Mouse (Mus musculus): ENCODE data around the gene Bcor. TPM values are rescaled to one million over a fixed set of nuclear protein-coding genes. Genes with fewer than 3 reads are reported as not detected.

Bcor gene
- polyA plus RNA-seq, 1 experiment from 2014 or later = 20.2 TPM

DNA sequence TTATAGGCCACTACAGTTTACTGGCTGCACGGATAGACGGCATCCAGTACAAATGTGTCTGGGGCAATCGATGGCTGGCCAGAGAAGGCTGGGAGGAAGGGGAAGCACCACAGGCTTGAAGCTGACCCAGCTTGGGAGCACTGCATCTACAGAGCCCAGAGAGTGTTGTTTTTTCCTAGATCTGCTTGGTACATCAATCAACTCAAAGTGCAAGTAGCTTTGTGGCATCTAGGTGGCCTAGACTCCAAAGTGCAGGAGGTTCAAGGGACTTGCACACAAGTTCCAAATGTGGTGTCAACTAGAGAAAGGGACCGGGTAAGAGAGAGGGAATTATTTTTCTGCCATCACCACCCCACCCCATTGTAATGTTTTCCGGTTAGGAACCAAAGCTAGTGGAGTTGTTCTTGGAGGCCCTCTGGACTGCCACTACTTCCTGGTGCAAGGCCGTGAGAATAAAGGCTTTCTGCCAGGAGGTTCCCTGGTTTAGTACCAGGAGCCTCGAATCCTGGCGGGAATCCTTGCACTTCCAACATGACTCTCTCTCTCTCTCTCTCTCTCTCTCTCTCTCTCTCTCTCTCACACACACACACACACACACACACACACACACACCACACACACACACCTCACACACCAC, 27.5 kb downstream of the Bcor start:
- Histone ChIP-seq H3K36me3 (ENCODE audit: control insufficient read depth, insufficient read depth, low read length) (no peaks in the 10 kb centered on the region), H3K27ac (ENCODE audit: low read depth, low read length) (peak overlapping the region; percentile 76; the same call in 1 of the 2 replicates), H3K27me3 (ENCODE audit: control insufficient read depth, insufficient read depth, low read length) (peaks cover 80% of the 10 kb centered on the region), H3K9ac (ENCODE audit: low read depth, low read length) (no peak overlapping the region; the same call in 1 of the 2 replicates), H3K4me3 (ENCODE audit: low read depth, low read length) (no peak overlapping the region; the same call in 1 of the 2 replicates), H3K4me1 (ENCODE audit: control insufficient read depth, insufficient read depth, low read length) (peaks cover 18% of the 10 kb centered on the region), H3K9me3 (replicated peaks; ENCODE audit: control insufficient read depth, low read length) (no peaks in the 10 kb centered on the region), H3K4me2 (peak overlapping the region; percentile 77; the same call in 1 of the 2 replicates)
- 23% methylated on average over 7 of the region's 8 CpGs for WGBS (ENCODE audit: insufficient replicate concordance)
- no peak for ATAC-seq (replicated peaks; ENCODE audit: insufficient number of reproducible peaks, low FRiP score, low TSS enrichment)

DNA sequence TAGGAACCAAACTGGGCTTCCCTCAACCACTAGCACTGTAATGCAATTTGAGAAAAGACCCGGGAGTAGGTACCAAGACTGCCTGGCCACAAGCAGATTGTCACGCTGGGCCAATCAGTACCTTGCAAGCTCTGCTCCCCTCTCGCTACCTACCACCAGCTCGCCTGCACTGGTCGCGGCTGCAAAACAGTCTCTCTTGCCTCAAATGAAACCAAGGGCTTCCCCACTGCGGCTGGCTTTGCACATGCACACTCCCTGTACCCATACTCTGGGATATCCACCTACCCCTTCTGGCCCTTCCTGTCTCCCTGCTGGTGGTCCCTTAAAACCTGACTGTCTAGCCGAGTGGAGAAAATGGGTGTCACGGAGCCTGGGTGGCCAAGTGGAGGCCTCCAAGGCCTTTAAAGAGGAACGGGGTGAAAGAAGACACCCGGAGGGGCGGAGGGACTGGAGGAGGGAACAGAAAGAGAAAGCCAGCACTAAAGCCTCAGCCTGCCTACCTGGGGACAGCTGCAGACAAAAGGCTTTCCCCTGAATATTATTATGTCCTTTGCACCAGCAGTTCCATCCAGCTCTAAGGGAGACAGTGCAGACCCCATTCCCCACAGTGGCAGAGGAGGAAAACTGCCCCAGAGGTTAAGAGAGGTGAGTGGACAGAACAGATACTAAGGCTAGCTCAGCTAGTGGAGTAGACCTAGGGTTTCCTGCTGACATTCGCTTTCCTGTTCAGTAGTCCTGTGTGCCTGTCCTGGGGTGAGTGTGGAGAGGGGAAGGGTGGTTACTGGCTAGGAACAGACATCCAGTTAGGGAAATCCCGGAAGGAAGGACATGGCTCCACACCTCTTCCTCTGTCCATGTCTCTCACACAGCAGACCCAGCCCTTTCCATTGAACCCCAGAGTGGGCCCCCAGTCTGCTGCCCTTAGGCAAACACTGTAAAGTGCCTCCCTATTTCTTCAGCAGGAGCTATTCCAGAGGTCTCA, 30.0 kb downstream of the Bcor start:
- no peak for ATAC-seq (replicated peaks; ENCODE audit: insufficient number of reproducible peaks, low FRiP score, low TSS enrichment)
- Histone ChIP-seq H3K27me3 (ENCODE audit: control insufficient read depth, insufficient read depth, low read length) (peaks cover 76% of the 10 kb centered on the region), H3K4me3 (ENCODE audit: low read depth, low read length) (no peak overlapping the region), H3K4me2 (peak overlapping the region; percentile 66; the same call in 1 of the 2 replicates), H3K9ac (ENCODE audit: low read depth, low read length) (no peak overlapping the region), H3K36me3 (ENCODE audit: control insufficient read depth, insufficient read depth, low read length) (no peaks in the 10 kb centered on the region), H3K27ac (ENCODE audit: low read depth, low read length) (no peak overlapping the region), H3K4me1 (ENCODE audit: control insufficient read depth, insufficient read depth, low read length) (peaks cover 19% of the 10 kb centered on the region), H3K9me3 (replicated peaks; ENCODE audit: control insufficient read depth, low read length) (no peaks in the 10 kb centered on the region)
- 21% methylated on average over 14 of the region's 14 CpGs for WGBS (ENCODE audit: insufficient replicate concordance)

DNA sequence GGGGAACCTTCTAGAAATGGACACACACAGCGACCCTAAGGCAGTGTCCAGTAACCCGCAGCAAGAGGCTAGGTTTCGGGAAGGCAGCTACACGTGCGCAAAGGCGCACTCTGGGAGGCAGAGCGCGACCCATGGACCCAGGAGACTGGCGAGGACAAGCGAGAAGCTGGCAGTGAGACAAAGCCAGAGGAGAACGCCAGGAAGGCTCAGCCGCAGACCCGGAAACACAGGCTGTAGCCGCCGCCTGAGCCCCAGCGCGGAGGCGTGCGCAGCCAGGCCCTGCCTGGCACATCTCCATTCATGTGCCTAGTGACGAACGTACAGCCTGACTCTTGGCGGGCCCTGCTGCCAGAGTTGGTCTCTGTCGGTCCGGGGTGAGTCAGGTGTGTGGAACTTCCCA, 30.9 kb downstream of the Bcor start:
- H3K9ac ChIP-seq (ENCODE audit: low read depth, low read length) = 0 out of 2 replicates have a peak overlapping the region, but pooled peaks have one; percentile 34
- H3K4me2 ChIP-seq = peak overlapping the region; percentile 66
- 0 out of 2 replicates have a peak overlapping the region, but pooled peaks have one; percentile 10 for H3K4me3 ChIP-seq (ENCODE audit: low read depth, low read length)
- H3K27ac ChIP-seq (ENCODE audit: low read depth, low read length) = no peak overlapping the region
- WGBS (ENCODE audit: insufficient replicate concordance) = 4% methylated on average over 24 of the region's 24 CpGs
- H3K36me3 ChIP-seq (ENCODE audit: control insufficient read depth, insufficient read depth, low read length) = no peaks in the 10 kb centered on the region
- no peak for ATAC-seq (replicated peaks; ENCODE audit: insufficient number of reproducible peaks, low FRiP score, low TSS enrichment)
- H3K4me1 ChIP-seq (ENCODE audit: control insufficient read depth, insufficient read depth, low read length) = peaks cover 27% of the 10 kb centered on the region
- no peaks in the 10 kb centered on the region for H3K9me3 ChIP-seq (replicated peaks; ENCODE audit: control insufficient read depth, low read length)
- peaks cover 76% of the 10 kb centered on the region for H3K27me3 ChIP-seq (ENCODE audit: control insufficient read depth, insufficient read depth, low read length)

DNA sequence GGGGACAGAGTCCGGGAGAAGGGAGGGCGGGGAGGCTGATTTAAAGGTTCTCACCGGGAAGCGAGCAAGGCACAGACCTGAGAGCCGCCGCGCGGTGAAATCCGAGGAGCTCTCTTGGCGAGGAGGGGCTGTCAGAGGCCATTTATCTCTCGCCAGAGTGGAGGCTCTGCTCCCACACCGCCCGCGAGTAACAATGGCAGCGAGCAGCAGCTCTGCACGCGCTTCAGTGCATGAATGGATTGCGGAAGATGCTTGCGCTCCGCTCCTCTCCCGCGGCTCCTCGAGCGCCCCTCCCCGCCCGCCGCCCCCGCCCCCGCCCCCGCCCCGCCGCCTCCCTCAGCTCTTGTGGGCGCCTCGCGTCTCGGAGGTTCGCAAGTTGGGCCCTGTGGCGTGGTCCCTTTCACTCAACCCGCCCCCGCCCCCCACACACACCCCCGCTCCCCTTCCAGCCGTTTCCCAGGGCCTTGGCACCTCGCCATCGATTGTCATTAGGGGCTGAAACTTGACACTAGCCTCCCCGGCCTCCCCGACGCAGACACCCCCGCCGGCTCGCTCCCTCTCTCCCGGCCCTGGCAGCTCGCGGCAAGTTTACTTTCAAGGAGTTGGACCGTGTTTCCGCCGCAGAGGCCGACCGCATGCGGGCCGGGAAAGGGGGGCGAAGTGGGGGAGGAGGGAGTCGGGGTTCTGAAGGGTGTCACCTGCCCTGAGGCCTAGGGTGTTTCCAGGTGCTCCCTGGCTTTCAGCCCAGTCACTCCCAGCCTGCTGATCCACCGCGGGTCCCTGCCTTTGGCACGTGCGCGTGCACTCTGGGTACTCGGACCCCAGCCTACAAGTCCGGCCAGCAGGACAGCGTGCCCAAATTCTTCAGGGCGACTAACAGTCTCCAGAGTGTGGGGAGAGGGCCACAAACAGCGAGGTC, 31.7 kb downstream of the Bcor start:
- 2% methylated on average over 33 of the region's 72 CpGs for WGBS (ENCODE audit: insufficient replicate concordance)

DNA sequence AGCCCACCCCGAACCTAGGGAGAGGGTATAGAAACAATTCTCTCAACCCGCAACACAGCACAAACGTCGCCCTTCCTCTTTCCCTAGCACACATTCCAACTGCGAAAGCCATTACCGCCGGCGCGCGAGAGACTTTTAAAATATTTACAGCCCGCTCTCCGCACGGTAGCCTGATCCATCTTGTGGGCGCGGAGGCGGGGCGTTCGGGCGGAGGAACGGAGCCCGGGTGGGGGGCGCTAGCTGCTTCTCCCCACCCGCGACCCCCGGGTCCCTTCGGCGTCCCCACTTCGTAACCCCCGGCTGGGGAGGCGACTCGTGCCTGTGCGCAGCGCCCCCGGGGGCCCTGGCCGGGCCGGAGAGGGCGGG, 32.4 kb downstream of the Bcor start:
- peak overlapping the region; percentile 66 for H3K4me2 ChIP-seq
- ATAC-seq (replicated peaks; ENCODE audit: insufficient number of reproducible peaks, low FRiP score, low TSS enrichment) = no peak
- H3K9me3 ChIP-seq (replicated peaks; ENCODE audit: control insufficient read depth, low read length) = no peaks in the 10 kb centered on the region
- H3K4me3 ChIP-seq (ENCODE audit: low read depth, low read length) = peak overlapping the region; percentile 64
- H3K36me3 ChIP-seq (ENCODE audit: control insufficient read depth, insufficient read depth, low read length) = no peaks in the 10 kb centered on the region
- 2% methylated on average over 33 of the region's 37 CpGs for WGBS (ENCODE audit: insufficient replicate concordance)
- H3K27me3 ChIP-seq (ENCODE audit: control insufficient read depth, insufficient read depth, low read length) = peaks cover 73% of the 10 kb centered on the region
- peak overlapping the region; percentile 82 for H3K9ac ChIP-seq (ENCODE audit: low read depth, low read length)
- peak overlapping the region; percentile 83 for H3K27ac ChIP-seq (ENCODE audit: low read depth, low read length)
- peaks cover 35% of the 10 kb centered on the region for H3K4me1 ChIP-seq (ENCODE audit: control insufficient read depth, insufficient read depth, low read length)

More for the DNA sequence above, 31.7 kb downstream of the Bcor start:
- H3K4me1 ChIP-seq (ENCODE audit: control insufficient read depth, insufficient read depth, low read length) = peaks cover 35% of the 10 kb centered on the region
- H3K9ac ChIP-seq (ENCODE audit: low read depth, low read length) = peak overlapping the region; percentile 82
- peak overlapping the region; percentile 83 for H3K27ac ChIP-seq (ENCODE audit: low read depth, low read length)
- ATAC-seq (replicated peaks; ENCODE audit: insufficient number of reproducible peaks, low FRiP score, low TSS enrichment) = peak; percentile 43; the same call in 1 of the 2 replicates
- no peaks in the 10 kb centered on the region for H3K9me3 ChIP-seq (replicated peaks; ENCODE audit: control insufficient read depth, low read length)
- H3K36me3 ChIP-seq (ENCODE audit: control insufficient read depth, insufficient read depth, low read length) = no peaks in the 10 kb centered on the region
- peak overlapping the region; percentile 66 for H3K4me2 ChIP-seq
- H3K4me3 ChIP-seq (ENCODE audit: low read depth, low read length) = peak overlapping the region; percentile 64
- H3K27me3 ChIP-seq (ENCODE audit: control insufficient read depth, insufficient read depth, low read length) = peaks cover 77% of the 10 kb centered on the region

DNA sequence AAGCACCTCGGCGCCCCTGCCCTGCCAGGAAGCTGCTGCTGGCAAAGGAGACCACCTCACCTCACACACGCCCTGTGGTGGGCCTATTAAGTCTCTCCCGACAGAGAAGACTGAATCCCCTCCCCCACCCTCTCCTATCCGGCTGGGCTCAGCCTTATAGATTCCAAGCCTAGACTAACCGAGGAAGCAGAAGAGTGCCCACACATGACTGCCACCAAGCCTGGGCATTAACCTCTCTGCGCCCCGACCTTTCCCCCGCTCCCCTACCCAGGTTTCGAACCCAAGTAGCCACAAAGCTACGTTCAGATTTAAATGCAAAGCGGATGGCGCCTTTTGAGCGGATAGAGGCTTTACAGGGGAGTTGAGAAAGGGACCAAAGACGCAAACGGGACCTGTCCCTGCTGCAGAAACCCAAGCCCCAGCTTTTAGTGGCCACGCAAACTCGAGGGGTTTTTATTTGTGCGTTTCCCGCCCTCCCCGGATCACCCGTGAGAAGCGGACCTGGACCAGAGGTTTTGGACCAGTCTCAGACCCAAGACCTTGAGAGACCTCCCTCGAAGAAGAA, 33.0 kb downstream of the Bcor start:
- 2% methylated on average over 24 of the region's 24 CpGs for WGBS (ENCODE audit: insufficient replicate concordance)
- H3K36me3 ChIP-seq (ENCODE audit: control insufficient read depth, insufficient read depth, low read length) = no peaks in the 10 kb centered on the region
- H3K9me3 ChIP-seq (replicated peaks; ENCODE audit: control insufficient read depth, low read length) = no peaks in the 10 kb centered on the region
- H3K4me3 ChIP-seq (ENCODE audit: low read depth, low read length) = peak overlapping the region; percentile 64
- H3K4me2 ChIP-seq = peak overlapping the region; percentile 66
- peaks cover 69% of the 10 kb centered on the region for H3K27me3 ChIP-seq (ENCODE audit: control insufficient read depth, insufficient read depth, low read length)
- H3K27ac ChIP-seq (ENCODE audit: low read depth, low read length) = peak overlapping the region; percentile 83; the same call in 1 of the 2 replicates
- H3K9ac ChIP-seq (ENCODE audit: low read depth, low read length) = peak overlapping the region; percentile 82
- ATAC-seq (replicated peaks; ENCODE audit: insufficient number of reproducible peaks, low FRiP score, low TSS enrichment) = no peak
- H3K4me1 ChIP-seq (ENCODE audit: control insufficient read depth, insufficient read depth, low read length) = peaks cover 32% of the 10 kb centered on the region

DNA sequence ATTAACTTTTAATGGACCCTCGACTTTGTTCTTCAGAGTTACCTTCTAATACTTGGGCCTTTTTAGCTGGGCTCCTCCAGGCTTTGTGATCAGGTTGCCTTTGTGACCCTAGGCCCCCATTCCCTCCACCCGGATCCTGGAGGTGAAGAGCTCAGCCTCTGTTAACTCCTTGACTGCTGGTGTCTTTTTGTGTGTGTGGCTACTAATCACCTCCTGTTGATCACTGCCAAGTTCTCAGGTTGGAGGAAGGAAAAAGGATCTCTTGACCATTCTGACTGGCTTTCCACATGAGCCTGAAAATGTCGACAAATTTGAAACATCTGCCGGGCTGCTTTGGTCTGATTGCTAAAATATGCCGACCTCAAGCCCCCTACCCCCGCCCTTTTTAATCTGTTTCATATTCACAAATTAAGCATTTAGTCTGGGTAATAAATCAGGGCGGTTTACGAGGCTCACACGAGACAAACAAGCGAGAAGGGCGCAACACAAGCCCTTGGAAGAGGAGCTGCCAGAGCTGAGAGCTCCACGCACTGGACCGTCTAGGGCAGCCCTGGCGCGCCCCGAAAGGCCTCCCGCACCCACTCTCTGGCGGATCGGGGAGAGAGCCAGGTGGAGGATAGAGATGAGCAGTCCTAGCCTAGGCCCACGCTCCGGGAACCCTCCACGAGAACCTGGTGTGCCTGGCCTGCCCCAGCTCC, 33.6 kb downstream of the Bcor start:
- no peaks in the 10 kb centered on the region for H3K36me3 ChIP-seq (ENCODE audit: control insufficient read depth, insufficient read depth, low read length)
- peak overlapping the region; percentile 82 for H3K9ac ChIP-seq (ENCODE audit: low read depth, low read length)
- peaks cover 68% of the 10 kb centered on the region for H3K27me3 ChIP-seq (ENCODE audit: control insufficient read depth, insufficient read depth, low read length)
- H3K4me1 ChIP-seq (ENCODE audit: control insufficient read depth, insufficient read depth, low read length) = peaks cover 32% of the 10 kb centered on the region
- no peak for ATAC-seq (replicated peaks; ENCODE audit: insufficient number of reproducible peaks, low FRiP score, low TSS enrichment)
- H3K9me3 ChIP-seq (replicated peaks; ENCODE audit: control insufficient read depth, low read length) = no peaks in the 10 kb centered on the region
- H3K4me3 ChIP-seq (ENCODE audit: low read depth, low read length) = peak overlapping the region; percentile 64
- no peak overlapping the region for H3K27ac ChIP-seq (ENCODE audit: low read depth, low read length)
- WGBS (ENCODE audit: insufficient replicate concordance) = 9% methylated on average over 22 of the region's 22 CpGs
- H3K4me2 ChIP-seq = peak overlapping the region; percentile 66
